Mouse (Mus musculus) liver, embryonic 16.5 days (tissue): ENCODE measurements at regions not wholly inside any gene's neighbourhood (a gene's known extent, or its start where the extent isn't known, plus 50 kb on each side); places are given as distances from the start of the nearest gene placed in this dataset.
"Not testable (repeated sequence)": the region's sequence is repeated elsewhere in the genome, so short reads cannot be mapped to it uniquely, and the experiment has no call there.

ENCODE experiments used
- ATAC-seq: fragments of 200-750 bp; cut with Nextera tagmentation; 2 replicates; pipeline ENCODE4 v1.8.0; 2017; ENCODE audit warnings: low read depth, mild to moderate bottlenecking, moderate number of reproducible peaks, moderate library complexity
- H3K27ac ChIP-seq: fragments of 300-500 bp; sonication (generic); 2 replicates; pipeline ENCODE4 v1.5.1; 2014; ENCODE audit warnings: mild to moderate bottlenecking, low read length
- H3K27me3 ChIP-seq: fragments of 300-500 bp; sonication (generic); 2 replicates; pipeline ENCODE4 v1.6.1; 2014; ENCODE audit warnings: low read depth, low read length, mixed read lengths; ENCODE audit not compliant: control insufficient read depth, insufficient read depth
- H3K36me3 ChIP-seq: fragments of 300-500 bp; sonication (generic); 2 replicates; pipeline ENCODE4 v1.6.1; 2014; ENCODE audit warnings: mild to moderate bottlenecking; ENCODE audit not compliant: control insufficient read depth, insufficient read depth
- H3K4me1 ChIP-seq: fragments of 300-500 bp; sonication (generic); 2 replicates; pipeline ENCODE4 v1.6.1; 2014; ENCODE audit warnings: low read depth, low read length, mixed read lengths; ENCODE audit not compliant: control insufficient read depth
- H3K4me2 ChIP-seq: fragments of 300-500 bp; sonication (generic); 2 replicates; pipeline ENCODE4 v1.6.1; 2014; ENCODE audit warnings: low read depth, low read length, mixed read lengths
- H3K4me3 ChIP-seq: fragments of 300-500 bp; sonication (generic); 2 replicates; pipeline ENCODE4 v1.5.1; 2014; ENCODE audit warnings: low read depth, mild to moderate bottlenecking, low read length
- H3K9ac ChIP-seq: fragments of 300-500 bp; sonication (generic); 2 replicates; pipeline ENCODE4 v1.6.1; 2014; ENCODE audit warnings: low read depth, low read length
- H3K9me3 ChIP-seq: fragments of 300-500 bp; sonication (generic); replicated peaks from 2 replicates; pipeline ENCODE4 v1.6.1; 2016; ENCODE audit warnings: low read length; ENCODE audit not compliant: control insufficient read depth
- WGBS: fragments of 180-500 bp; shearing (Covaris S2); extraction: QIAGEN DNeasy Blood & Tissue Kit; methylation state at CpG from one replicate; pipeline ENCODE4 v1.1.7; 2014; ENCODE audit not compliant: insufficient replicate concordance; 5-methylcytosine and 5-hydroxymethylcytosine counted together

DNA sequence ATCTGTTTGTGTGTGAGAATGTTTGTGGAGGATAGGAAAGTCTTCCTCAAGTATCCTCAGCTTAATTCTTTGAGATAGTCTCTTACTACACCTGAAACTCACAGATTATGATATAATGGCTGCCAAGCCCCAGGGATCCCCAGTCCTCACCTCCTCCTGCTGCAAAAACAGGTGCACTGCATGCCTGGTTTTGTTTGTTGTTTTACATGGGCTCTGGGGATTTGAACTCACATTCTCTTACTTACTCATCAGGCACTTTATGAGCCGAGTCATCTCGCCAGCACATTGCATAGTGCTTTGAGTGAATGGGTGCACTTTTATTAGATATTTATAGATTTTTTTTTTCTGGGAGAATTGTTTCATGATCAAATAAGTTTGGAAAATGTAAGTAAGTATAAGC, 56.3 kb downstream of the Mterf1b start:
- 68% methylated on average over 2 of the region's 2 CpGs for WGBS
- H3K9ac ChIP-seq: no peak overlapping the region
- no peaks in the 10 kb centered on the region for H3K9me3 ChIP-seq
- H3K36me3 ChIP-seq: no peaks in the 10 kb centered on the region
- no peaks in the 10 kb centered on the region for H3K27me3 ChIP-seq
- no peaks in the 10 kb centered on the region for H3K4me1 ChIP-seq
- ATAC-seq: no peak
- no peak overlapping the region for H3K4me3 ChIP-seq
- H3K4me2 ChIP-seq: no peak overlapping the region
- H3K27ac ChIP-seq: no peak overlapping the region

DNA sequence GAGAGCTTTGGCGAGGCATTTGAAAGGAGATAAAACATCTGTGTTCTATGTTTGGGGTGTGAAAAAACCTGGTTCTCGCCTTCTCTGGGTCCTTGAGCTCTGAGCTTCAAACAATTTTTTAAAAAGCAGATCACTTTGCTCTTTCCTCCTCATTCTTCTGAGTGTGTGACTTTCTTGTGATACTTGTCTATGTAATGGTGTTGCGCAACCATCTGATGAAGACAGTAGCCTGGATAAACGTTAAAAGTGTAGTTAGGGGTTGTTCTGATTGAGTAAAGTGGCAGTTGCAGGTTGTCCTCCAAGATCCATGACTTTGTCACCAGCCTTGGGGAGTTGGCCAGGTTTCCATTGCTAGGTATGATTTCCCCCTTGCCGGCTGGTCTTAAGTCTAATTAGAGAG, 62.1 kb downstream of the Mterf1b start:
- H3K4me1 ChIP-seq, H3K27me3 ChIP-seq, H3K27ac ChIP-seq, H3K36me3 ChIP-seq, H3K9ac ChIP-seq, H3K4me3 ChIP-seq, ATAC-seq, H3K9me3 ChIP-seq, H3K4me2 ChIP-seq: not testable (repeated sequence)
- 58% methylated on average over 5 of the region's 5 CpGs for WGBS

DNA sequence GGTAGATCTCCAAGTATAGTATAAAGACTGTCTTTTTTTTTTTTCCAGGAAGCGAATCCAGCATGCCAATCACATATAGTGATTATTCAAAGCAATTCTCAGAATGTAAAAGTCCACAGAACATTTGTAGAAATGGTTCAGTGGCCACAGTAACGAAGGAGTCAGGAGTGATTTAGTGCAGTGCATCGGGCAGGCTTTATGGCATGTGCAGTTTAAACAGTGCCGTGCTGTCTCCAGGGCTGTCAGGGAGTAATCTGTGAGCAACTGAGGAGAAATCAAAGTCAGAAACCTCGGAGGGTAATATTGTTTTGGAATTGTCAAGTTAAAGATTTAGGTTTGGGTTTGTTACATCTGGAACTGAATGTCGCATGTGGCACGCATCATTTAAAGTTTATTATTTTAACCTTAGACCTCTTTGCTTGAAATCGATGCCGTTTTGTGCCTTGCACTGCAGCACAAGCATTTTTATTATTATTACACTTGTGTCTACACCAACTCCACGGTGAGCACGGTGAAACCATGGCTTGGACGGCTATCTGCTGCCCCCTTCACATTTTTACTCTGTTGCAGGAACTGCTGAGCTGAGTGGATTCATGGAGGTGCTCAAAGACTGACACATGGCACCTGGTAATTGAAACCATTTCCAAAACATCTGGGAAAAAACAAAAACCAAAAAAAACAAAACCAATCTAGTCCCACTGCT, 65.0 kb downstream of the Mterf1b start:
- Histone ChIP-seq H3K36me3 (no peaks in the 10 kb centered on the region), H3K4me2 (no peak overlapping the region), H3K4me3 (no peak overlapping the region), H3K27ac (no peak overlapping the region), H3K9me3 (no peaks in the 10 kb centered on the region), H3K27me3 (no peaks in the 10 kb centered on the region), H3K4me1 (no peaks in the 10 kb centered on the region), H3K9ac (no peak overlapping the region)
- 58% methylated on average over 12 of the region's 12 CpGs for WGBS
- no peak for ATAC-seq

DNA sequence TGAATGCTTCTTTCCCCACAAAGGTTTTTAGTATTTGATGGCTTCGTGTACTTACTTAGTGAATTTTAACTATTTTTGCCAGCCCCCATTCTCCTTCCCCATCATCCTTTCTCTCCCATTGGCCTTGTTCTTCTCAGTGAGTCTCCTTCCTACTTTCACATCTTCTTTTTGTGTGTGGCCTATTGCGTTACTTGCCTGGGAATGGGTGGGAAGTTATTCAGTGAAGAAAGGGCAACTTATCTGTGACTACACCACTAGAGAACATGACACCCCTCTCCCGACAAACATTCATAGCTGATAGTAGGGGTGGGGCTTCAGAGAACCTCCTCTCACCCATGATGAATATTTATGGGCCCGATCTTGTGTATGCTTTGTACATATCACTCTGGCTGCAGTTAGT, 67.1 kb downstream of the Mterf1b start:
- 57% methylated on average over 4 of the region's 4 CpGs for WGBS

DNA sequence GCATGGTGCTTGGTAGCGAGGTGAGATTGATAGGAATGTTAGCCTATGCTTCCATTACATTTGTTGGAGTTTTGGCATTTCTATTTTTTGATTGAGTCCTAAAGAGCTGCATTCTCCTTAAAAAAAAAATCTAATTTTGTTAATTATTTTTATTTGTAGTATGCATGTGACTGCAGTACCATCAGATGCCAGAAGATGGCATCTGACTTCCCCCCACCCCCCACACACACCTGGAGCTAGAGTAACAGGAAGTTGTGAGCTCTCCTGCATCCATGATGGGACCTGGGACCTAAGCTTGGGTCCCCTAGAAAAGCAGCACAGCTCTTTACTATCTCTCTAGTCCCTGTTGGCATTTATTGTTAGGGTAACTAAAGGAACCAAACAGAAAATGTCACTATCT, 70.5 kb downstream of the Mterf1b start:
- H3K27me3 ChIP-seq: no peaks in the 10 kb centered on the region
- no peaks in the 10 kb centered on the region for H3K9me3 ChIP-seq
- 58% methylated on average over 1 of the region's 1 CpGs for WGBS

More for the DNA sequence above, 67.1 kb downstream of the Mterf1b start:
- Histone ChIP-seq H3K27ac (no peak overlapping the region), H3K4me2 (no peak overlapping the region), H3K9me3 (no peaks in the 10 kb centered on the region), H3K4me1 (no peaks in the 10 kb centered on the region), H3K27me3 (no peaks in the 10 kb centered on the region), H3K9ac (no peak overlapping the region), H3K4me3 (no peak overlapping the region), H3K36me3 (no peaks in the 10 kb centered on the region)
- ATAC-seq: no peak

DNA sequence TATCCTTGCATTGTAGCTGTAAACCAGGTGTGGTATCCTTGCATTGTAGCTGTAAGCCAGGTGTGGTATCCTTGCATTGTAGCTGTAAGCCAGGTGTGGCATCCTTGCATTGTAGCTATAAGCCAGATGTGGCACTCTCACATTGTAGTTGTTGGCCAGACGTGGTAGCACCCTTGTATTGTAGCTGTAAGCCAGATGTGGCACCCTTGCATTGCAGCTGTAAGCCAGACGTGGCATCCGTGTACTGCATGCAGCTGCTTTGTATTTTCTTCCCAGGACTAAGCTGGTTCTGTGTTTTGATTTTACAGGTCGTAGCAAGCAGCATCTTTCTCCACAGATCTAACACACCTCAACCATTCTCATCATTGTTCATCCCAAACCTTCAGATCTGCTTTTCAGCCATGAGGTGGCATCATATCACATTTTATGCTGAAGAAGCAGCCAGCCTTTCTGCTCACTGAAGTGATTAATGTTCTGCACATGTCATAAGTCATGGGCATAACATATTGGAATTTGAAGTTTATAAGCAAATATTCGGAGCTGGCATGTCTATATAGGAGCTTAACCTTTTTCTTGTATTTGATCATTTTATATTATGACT, 71.5 kb downstream of the Mterf1b start:
- no peak for ATAC-seq
- no peaks in the 10 kb centered on the region for H3K27me3 ChIP-seq
- H3K4me2 ChIP-seq: no peak overlapping the region
- 53% methylated on average over 5 of the region's 5 CpGs for WGBS
- no peaks in the 10 kb centered on the region for H3K9me3 ChIP-seq
- no peak overlapping the region for H3K27ac ChIP-seq
- H3K36me3 ChIP-seq: no peaks in the 10 kb centered on the region
- H3K4me3 ChIP-seq: no peak overlapping the region
- H3K9ac ChIP-seq: no peak overlapping the region
- H3K4me1 ChIP-seq: no peaks in the 10 kb centered on the region

More for the DNA sequence above, 70.5 kb downstream of the Mterf1b start:
- H3K9ac ChIP-seq: no peak overlapping the region
- H3K4me2 ChIP-seq: no peak overlapping the region
- ATAC-seq: no peak
- no peaks in the 10 kb centered on the region for H3K4me1 ChIP-seq
- no peak overlapping the region for H3K27ac ChIP-seq
- H3K36me3 ChIP-seq: no peaks in the 10 kb centered on the region
- H3K4me3 ChIP-seq: no peak overlapping the region

DNA sequence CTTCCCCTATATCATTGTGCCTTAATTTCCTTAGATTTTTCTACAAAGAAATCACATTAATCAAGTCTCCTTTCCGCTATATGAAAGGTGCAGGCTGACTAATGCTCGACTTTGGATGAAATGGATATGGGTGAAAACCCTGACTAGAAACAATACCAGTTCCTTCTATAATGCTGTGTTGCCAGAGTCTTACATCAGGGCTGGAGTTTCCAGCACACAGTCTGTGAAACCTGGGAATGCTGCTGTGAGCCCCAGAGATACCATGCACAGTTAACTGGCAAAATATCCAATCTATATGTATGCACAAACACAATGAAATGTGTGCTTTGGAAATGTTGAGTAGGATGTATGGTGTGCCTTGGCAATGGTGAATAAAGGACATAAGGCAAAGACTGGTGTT, 75.5 kb downstream of the Mterf1b start:
- no peaks in the 10 kb centered on the region for H3K27me3 ChIP-seq
- no peak overlapping the region for H3K27ac ChIP-seq
- no peak overlapping the region for H3K4me2 ChIP-seq
- no peaks in the 10 kb centered on the region for H3K36me3 ChIP-seq
- no peak overlapping the region for H3K4me3 ChIP-seq
- no peak overlapping the region for H3K9ac ChIP-seq
- H3K4me1 ChIP-seq: no peaks in the 10 kb centered on the region
- ATAC-seq: no peak
- 52% methylated on average over 2 of the region's 2 CpGs for WGBS
- no peaks in the 10 kb centered on the region for H3K9me3 ChIP-seq

DNA sequence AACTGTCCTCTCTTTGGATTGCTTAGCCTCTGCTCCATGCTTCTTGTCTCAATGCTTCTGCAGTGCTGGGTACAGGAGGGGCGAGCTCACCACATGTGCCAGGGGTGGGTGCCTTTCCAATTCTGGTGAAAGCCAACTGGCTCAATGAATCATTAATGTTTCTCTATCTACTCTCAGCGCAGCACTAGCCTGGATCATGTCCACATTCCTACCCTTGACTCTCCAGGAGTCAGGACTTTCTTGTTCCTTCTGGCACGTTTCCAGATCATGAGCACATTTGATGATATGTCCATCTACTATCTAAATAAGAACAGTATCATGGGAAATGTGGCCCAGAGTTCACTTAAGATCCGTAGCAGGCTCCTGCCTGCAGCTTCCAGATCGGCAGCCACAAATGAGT, 80.8 kb downstream of the Mterf1b start:
- 56% methylated on average over 5 of the region's 5 CpGs for WGBS
- no peak for ATAC-seq
- H3K27ac ChIP-seq: no peak overlapping the region

DNA sequence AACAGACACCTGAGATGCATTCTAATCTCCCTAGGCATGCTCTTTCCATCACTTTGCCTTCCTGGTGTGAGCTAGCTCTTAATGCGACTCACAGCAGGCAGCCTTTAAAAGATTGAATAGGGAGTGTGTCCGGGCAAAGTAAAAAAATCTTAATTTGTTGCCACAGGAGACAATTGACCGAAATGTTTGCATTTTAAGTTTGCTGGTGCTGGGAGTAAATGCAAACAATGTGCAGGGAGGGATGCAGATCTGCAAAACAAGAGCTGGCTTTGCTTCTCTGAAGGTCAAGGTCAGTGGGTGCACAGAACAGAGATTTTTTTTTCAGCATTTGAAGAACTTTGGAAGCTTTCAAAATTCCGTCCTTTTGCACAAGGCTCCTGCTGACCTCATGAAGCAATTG, 111.4 kb downstream of the Mterf1b start:
- no peak overlapping the region for H3K4me2 ChIP-seq
- no peak overlapping the region for H3K4me3 ChIP-seq
- H3K9me3 ChIP-seq: no peaks in the 10 kb centered on the region
- no peaks in the 10 kb centered on the region for H3K36me3 ChIP-seq
- no peaks in the 10 kb centered on the region for H3K4me1 ChIP-seq
- H3K27me3 ChIP-seq: no peaks in the 10 kb centered on the region
- ATAC-seq: no peak
- WGBS: 29% methylated on average over 4 of the region's 4 CpGs
- no peak overlapping the region for H3K9ac ChIP-seq
- no peak overlapping the region for H3K27ac ChIP-seq

More for the DNA sequence above, 80.8 kb downstream of the Mterf1b start:
- Histone ChIP-seq H3K36me3 (no peaks in the 10 kb centered on the region), H3K4me1 (no peaks in the 10 kb centered on the region), H3K27me3 (no peaks in the 10 kb centered on the region), H3K9me3 (no peaks in the 10 kb centered on the region), H3K9ac (no peak overlapping the region), H3K4me2 (no peak overlapping the region), H3K4me3 (no peak overlapping the region)
